Mouse (Mus musculus) limb, embryonic 12.5 days (tissue): ENCODE measurements at regions not wholly inside any gene's neighbourhood (a gene's known extent, or its start where the extent isn't known, plus 50 kb on each side); places are given as distances from the start of the nearest gene placed in this dataset.
A peak's percentile ranks its signal among the peaks of the same experiment; 100 is the strongest.

Experiments used
- ATAC-seq: fragments of 200-750 bp; cut with Nextera tagmentation; 2 replicates; pipeline ENCODE4 v1.8.0; 2017; ENCODE audit warnings: low read depth, moderate TSS enrichment; ENCODE audit not compliant: insufficient number of reproducible peaks, insufficient read depth, low FRiP score, low TSS enrichment
- H3K27ac ChIP-seq: fragments of 300-500 bp; sonication (generic); 2 replicates; pipeline ENCODE4 v1.5.1; 2016; ENCODE audit warnings: mild to moderate bottlenecking, moderate library complexity
- H3K27me3 ChIP-seq: fragments of 300-500 bp; sonication (generic); 2 replicates; pipeline ENCODE4 v1.6.1; 2016; ENCODE audit warnings: mild to moderate bottlenecking, moderate library complexity
- H3K36me3 ChIP-seq: fragments of 300-500 bp; sonication (generic); 2 replicates; pipeline ENCODE4 v1.6.1; 2016; ENCODE audit warnings: mild to moderate bottlenecking, moderate library complexity
- H3K4me1 ChIP-seq: fragments of 300-500 bp; sonication (generic); replicated peaks from 2 replicates; pipeline ENCODE4 v1.6.1; 2016
- H3K4me2 ChIP-seq: fragments of 300-500 bp; sonication (generic); 2 replicates; pipeline ENCODE4 v1.6.1; 2016; ENCODE audit warnings: mild to moderate bottlenecking, moderate library complexity
- H3K4me3 ChIP-seq: fragments of 300-500 bp; sonication (generic); replicated peaks from 2 replicates; pipeline ENCODE4 v1.5.1; 2016; ENCODE audit warnings: mild to moderate bottlenecking
- H3K9ac ChIP-seq: fragments of 300-500 bp; sonication (generic); replicated peaks from 2 replicates; pipeline ENCODE4 v1.6.1; 2016; ENCODE audit warnings: mild to moderate bottlenecking, moderate library complexity
- H3K9me3 ChIP-seq: fragments of 300-500 bp; sonication (generic); 2 replicates; pipeline ENCODE4 v1.6.1; 2016; ENCODE audit warnings: mild to moderate bottlenecking, moderate library complexity
- WGBS: fragments of 180-500 bp; shearing (Covaris S2); methylation state at CpG from one replicate; pipeline ENCODE4 v1.1.7; 2016; 5-methylcytosine and 5-hydroxymethylcytosine counted together

DNA sequence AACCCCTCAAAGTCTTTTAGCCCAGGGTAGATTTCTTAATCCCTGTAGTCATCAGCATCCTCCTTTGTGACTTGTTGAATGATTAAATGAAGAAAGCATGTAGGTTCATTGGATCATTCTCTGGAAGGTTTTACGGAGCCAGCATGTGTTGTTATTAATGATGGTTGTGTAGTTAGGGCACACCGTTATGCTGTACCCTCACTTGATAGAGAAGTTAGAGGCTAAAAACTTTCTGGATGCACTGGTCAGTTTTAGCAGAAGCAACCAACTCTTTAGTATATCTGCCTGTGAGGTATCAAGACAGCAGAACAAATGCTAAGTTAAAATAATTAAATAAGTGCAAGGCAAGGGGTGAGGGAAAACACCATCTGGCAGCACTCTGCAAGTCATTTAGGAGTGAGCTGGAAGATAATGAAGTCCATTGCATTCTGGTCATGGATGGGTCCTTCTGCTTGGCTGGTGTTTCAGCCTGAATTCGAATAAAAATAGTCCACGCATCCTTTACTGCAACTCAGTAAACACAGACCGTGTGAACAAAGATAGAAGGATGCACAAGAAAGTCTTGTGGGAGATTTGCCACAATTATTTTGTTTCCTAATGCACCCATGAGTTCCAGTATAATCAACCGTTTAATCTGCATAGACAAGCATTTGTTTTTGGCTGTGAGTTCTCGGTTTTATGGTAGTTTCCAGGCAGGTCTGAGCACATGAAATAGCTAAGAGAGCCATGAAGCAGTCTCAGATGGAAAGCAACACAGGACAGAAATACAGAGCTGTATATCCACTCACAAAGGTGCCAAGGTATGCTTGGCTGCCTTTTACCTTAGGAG lies 191.4 kb downstream of the Ube2e3 start:
- no peak overlapping the region for H3K4me2 ChIP-seq
- no peak overlapping the region for H3K4me3 ChIP-seq
- H3K4me1 ChIP-seq = peaks cover 7% of the 10 kb centered on the region
- no peaks in the 10 kb centered on the region for H3K36me3 ChIP-seq
- H3K27ac ChIP-seq = no peak overlapping the region
- no peak overlapping the region for H3K9ac ChIP-seq
- ATAC-seq = no peak
- no peaks in the 10 kb centered on the region for H3K9me3 ChIP-seq
- no peaks in the 10 kb centered on the region; the same call in 1 of the 2 replicates for H3K27me3 ChIP-seq
- WGBS = 80% methylated on average over 7 of the region's 7 CpGs

DNA sequence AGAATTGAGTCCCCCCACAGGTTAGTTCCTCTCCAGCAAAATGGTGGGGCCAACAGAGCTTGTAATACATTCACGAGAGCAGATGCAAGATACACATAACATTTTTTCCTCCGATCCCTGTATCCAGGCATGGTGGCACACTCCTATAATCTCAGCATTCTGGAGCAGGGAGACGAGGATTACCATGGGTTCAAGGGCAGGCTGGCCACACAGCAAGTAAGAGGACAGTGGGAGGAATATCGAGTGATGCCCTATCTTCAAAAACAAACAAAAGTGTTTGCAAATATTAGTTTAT lies 192.0 kb downstream of the Ube2e3 start:
- Histone ChIP-seq H3K27me3 (no peaks in the 10 kb centered on the region; the same call in 1 of the 2 replicates), H3K4me1 (peaks cover 7% of the 10 kb centered on the region), H3K27ac (no peak overlapping the region), H3K4me2 (no peak overlapping the region), H3K36me3 (no peaks in the 10 kb centered on the region), H3K4me3 (no peak overlapping the region), H3K9ac (no peak overlapping the region), H3K9me3 (no peaks in the 10 kb centered on the region)
- 90% methylated on average over 4 of the region's 4 CpGs for WGBS
- ATAC-seq = no peak

DNA sequence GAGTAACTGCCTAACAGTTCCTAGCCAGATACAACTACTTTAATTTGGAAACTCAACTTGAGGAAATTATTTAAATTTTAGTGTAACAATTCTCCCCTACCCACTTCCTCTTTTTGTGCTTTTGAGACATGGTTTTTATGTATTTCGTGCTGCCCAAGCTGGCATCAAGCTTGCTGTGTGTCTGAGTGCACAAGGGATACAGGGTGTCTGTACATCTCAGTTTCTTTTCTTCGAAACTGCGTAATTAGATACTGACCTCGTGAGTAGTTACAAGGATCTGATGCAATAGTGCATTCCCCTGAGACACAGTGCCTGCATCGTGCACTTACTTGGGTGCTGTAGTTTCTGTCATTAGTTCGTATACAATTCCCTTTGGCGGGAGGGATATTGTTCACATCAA lies 192.4 kb downstream of the Ube2e3 start:
- H3K27ac ChIP-seq = no peak overlapping the region
- no peak overlapping the region for H3K9ac ChIP-seq
- H3K36me3 ChIP-seq = no peaks in the 10 kb centered on the region
- no peaks in the 10 kb centered on the region for H3K9me3 ChIP-seq
- no peak overlapping the region for H3K4me3 ChIP-seq
- H3K27me3 ChIP-seq = no peaks in the 10 kb centered on the region; the same call in 1 of the 2 replicates
- no peak for ATAC-seq
- peaks cover 7% of the 10 kb centered on the region for H3K4me1 ChIP-seq
- WGBS = 82% methylated on average over 7 of the region's 7 CpGs
- H3K4me2 ChIP-seq = no peak overlapping the region

DNA sequence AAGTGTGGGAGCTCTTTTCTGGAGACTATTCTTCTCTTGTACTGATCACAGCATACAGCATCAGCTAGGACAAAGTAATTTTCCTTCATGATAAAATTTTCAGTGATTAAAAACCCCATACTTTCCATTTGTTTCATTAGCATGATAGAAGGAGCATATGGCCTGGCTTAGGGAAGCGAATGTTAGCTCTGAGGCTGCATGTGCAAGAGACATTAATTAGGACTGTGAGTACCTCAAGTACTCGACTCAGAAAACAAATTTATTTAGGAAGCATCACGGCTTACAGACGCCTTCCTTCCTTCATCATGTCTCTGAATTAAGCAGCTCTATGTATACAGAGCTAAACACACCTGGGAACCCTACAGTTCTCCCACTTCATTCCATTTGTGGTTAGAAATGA lies 193.6 kb upstream of the Itga4 start:
- Histone ChIP-seq H3K27me3 (no peaks in the 10 kb centered on the region; the same call in 1 of the 2 replicates), H3K27ac (no peak overlapping the region), H3K9me3 (no peaks in the 10 kb centered on the region), H3K4me2 (no peak overlapping the region), H3K36me3 (no peaks in the 10 kb centered on the region), H3K9ac (no peak overlapping the region), H3K4me1 (peaks cover 7% of the 10 kb centered on the region), H3K4me3 (no peak overlapping the region)
- no peak for ATAC-seq
- WGBS = 87% methylated on average over 4 of the region's 4 CpGs

DNA sequence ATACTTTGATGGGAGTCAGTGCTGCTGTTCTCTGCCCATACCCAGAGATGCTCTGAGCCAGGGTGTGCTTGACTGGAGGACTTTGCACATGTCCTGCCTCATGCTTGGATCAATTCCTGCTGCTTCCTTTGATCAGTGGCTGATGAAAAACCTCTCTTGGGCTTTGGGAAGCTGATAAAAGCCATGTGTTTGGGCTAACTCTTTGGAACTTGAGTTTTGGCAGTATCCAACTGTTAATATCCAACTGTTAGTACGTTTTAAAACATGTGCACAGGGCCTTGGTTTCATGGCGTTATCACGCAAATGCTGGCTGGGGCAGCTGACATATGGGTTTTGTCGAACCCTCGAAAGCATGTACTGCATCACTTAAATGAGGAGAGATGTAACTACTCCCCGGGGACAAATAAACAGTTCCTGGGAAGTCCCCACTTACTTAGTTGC lies 193.0 kb upstream of the Itga4 start:
- H3K36me3 ChIP-seq = no peaks in the 10 kb centered on the region
- H3K4me2 ChIP-seq = no peak overlapping the region
- no peak overlapping the region for H3K4me3 ChIP-seq
- no peaks in the 10 kb centered on the region; the same call in 1 of the 2 replicates for H3K27me3 ChIP-seq
- H3K9me3 ChIP-seq = no peaks in the 10 kb centered on the region
- 0 out of 2 replicates have a peak, but pooled peaks have one; percentile 31 for ATAC-seq
- H3K4me1 ChIP-seq = peaks cover 7% of the 10 kb centered on the region
- 27% methylated on average over 6 of the region's 6 CpGs for WGBS
- H3K9ac ChIP-seq = no peak overlapping the region
- no peak overlapping the region for H3K27ac ChIP-seq

DNA sequence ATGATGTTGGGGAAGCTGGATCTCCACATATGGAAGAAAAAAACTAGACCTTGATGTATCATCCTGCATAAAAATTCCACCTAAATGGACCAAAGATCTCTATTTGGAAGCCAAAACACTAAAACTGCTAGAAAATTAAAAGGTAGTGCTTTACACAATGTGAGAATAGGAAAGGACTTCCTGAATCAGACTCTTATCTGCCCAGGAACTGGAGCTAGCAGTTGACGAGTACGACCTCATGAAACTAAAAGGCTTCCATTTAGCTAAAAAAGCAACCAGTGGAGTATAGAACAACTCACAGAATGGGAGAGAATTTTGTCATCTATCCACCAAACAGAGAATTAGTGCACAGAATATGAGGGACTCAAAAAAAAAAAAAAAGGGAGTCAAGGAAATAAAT lies 191.6 kb upstream of the Itga4 start:
- H3K36me3 ChIP-seq = no peaks in the 10 kb centered on the region
- H3K9me3 ChIP-seq = no peaks in the 10 kb centered on the region
- no peaks in the 10 kb centered on the region for H3K27me3 ChIP-seq
- no peak for ATAC-seq
- H3K4me1 ChIP-seq = peaks cover 7% of the 10 kb centered on the region
- H3K9ac ChIP-seq = no peak overlapping the region
- no peak overlapping the region for H3K4me2 ChIP-seq
- no peak overlapping the region for H3K27ac ChIP-seq
- 87% methylated on average over 2 of the region's 2 CpGs for WGBS
- no peak overlapping the region for H3K4me3 ChIP-seq

DNA sequence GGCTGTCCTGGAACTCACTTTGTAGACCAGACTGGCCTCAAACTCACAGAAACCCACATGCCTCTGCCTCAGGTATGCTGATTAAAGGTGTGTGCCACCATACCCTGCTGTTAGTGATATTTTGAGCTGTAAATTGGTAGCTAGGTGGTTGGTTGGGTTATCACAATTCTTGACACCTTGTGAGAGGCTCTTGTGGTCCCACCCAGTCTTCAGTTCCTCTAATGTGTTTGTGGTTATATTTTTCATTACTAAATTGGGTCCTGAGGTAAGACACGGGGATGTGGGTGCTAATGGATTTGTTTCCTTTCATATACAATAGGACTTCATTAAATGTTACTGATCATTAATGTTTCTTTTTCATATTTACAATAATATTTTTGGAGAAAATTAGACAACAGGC lies 189.9 kb upstream of the Itga4 start:
- no peak overlapping the region for H3K4me2 ChIP-seq
- no peak overlapping the region for H3K27ac ChIP-seq
- H3K9me3 ChIP-seq = no peaks in the 10 kb centered on the region
- H3K4me3 ChIP-seq = no peak overlapping the region
- H3K9ac ChIP-seq = no peak overlapping the region
- peaks cover 10% of the 10 kb centered on the region for H3K4me1 ChIP-seq
- 83% methylated on average over 1 of the region's 1 CpGs for WGBS
- H3K27me3 ChIP-seq = no peaks in the 10 kb centered on the region
- no peak for ATAC-seq
- no peaks in the 10 kb centered on the region for H3K36me3 ChIP-seq

DNA sequence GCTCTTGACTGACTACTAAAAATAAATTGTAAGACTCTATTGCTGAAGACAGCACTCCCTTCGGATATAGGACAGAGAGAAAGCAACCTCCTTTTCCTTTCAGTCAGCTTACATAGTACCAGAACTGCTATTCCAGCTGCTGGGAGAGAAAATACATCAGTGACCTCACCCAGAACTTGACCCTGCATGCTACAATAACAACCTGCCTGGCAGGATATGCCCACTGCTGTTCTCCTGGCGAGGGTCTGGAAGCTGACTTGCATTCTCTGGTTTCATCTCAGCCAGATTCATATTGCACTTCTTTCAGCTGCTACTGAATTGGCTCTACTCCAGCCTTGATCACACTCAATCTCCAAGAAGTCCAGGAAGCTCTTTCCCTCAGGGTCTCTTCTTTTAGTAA lies 179.1 kb upstream of the Itga4 start:
- H3K9me3 ChIP-seq = no peaks in the 10 kb centered on the region
- no peak for ATAC-seq
- no peaks in the 10 kb centered on the region for H3K27me3 ChIP-seq
- no peak overlapping the region for H3K9ac ChIP-seq
- H3K27ac ChIP-seq = no peak overlapping the region
- no peak overlapping the region for H3K4me3 ChIP-seq
- H3K4me2 ChIP-seq = no peak overlapping the region
- no peaks in the 10 kb centered on the region for H3K36me3 ChIP-seq
- 60% methylated on average over 2 of the region's 2 CpGs for WGBS
- no peaks in the 10 kb centered on the region for H3K4me1 ChIP-seq

DNA sequence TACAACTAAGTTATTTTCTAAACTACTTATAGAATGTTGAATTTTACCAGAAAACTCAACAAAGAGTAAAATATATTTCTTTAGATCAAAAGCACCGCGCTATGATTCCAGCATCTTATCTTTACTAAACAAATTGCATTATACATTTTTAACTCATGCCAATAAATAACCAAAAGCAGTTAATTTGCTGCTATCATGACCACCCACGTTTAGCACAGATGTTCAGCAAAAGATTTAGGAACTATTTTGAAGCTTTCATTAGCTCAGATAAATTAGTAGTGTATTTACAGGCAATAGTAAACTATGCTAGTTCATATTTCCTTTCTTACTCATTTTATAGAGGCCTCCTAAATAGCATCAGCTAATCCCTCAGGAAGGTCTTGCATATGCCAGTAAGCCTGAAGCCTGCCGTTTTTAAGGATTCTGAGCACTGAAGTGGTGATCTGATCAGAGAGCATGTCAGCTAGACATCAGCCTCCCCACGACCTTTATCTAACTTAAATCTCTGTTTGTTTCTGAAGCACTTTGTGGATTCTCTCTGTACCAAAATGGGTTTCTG lies 176.3 kb upstream of the Itga4 start:
- Histone ChIP-seq H3K27me3 (no peaks in the 10 kb centered on the region), H3K9ac (no peak overlapping the region), H3K9me3 (no peaks in the 10 kb centered on the region), H3K4me2 (no peak overlapping the region), H3K36me3 (no peaks in the 10 kb centered on the region), H3K4me3 (no peak overlapping the region), H3K4me1 (no peaks in the 10 kb centered on the region), H3K27ac (no peak overlapping the region)
- no peak for ATAC-seq
- WGBS = 60% methylated on average over 5 of the region's 5 CpGs

DNA sequence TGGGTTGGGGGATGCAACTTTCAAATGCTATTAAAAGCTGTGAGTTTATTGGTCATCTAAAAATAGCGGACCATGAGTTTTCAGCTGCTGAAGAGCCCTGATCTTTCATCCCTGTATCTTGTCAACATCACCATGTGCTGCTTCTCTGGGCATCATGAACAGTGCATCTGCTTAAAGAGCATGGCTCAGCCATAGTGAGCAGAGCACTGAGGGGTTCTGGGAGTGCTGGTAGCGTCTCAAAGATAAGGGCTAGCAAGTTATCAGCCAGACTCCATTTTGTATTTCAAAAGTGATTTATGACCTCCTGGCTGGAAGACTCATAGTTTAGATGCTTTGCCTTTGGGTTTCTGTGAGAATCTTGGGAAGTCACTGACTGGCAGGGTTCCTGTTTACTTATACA lies 173.5 kb upstream of the Itga4 start:
- H3K4me1 ChIP-seq = no peaks in the 10 kb centered on the region
- H3K9me3 ChIP-seq = no peaks in the 10 kb centered on the region
- no peaks in the 10 kb centered on the region for H3K27me3 ChIP-seq
- ATAC-seq = no peak
- no peak overlapping the region for H3K4me2 ChIP-seq
- WGBS = 85% methylated on average over 2 of the region's 2 CpGs
- no peaks in the 10 kb centered on the region for H3K36me3 ChIP-seq
- no peak overlapping the region for H3K4me3 ChIP-seq
- H3K27ac ChIP-seq = no peak overlapping the region
- no peak overlapping the region for H3K9ac ChIP-seq

DNA sequence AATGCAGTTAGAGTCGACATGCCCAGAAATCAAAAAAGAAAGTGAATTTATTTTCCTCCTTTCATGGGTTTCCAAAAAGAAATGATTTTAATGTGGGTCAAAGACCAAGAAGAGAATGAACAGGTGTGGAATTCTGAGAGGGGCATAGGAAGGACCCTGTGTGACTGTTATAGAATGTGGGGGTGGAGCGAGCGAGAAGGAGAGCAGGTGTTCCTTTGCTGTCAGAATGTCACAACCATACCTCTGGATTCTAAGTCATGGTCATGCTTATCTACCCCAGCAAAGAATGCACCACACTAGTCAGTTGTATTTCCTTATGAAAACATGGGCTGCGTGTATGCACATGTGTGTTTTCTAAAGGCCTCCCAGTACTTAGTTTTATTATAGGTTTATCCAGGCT lies 168.9 kb upstream of the Itga4 start:
- Histone ChIP-seq H3K36me3 (no peaks in the 10 kb centered on the region), H3K27me3 (no peaks in the 10 kb centered on the region), H3K27ac (no peak overlapping the region), H3K4me2 (no peak overlapping the region), H3K4me3 (no peak overlapping the region), H3K4me1 (peaks cover 6% of the 10 kb centered on the region; the same call in 1 of the 2 replicates), H3K9ac (no peak overlapping the region), H3K9me3 (no peaks in the 10 kb centered on the region)
- no peak for ATAC-seq
- 74% methylated on average over 4 of the region's 4 CpGs for WGBS
